Mouse (Mus musculus): Measurements from ENCODE around the gene BC017158. TPM values are rescaled to one million over a fixed set of nuclear protein-coding genes. Genes with fewer than 3 reads are reported as not detected.

Gene BC017158
- polyA plus RNA-seq, 1 experiment, result 54.1 TPM

DNA sequence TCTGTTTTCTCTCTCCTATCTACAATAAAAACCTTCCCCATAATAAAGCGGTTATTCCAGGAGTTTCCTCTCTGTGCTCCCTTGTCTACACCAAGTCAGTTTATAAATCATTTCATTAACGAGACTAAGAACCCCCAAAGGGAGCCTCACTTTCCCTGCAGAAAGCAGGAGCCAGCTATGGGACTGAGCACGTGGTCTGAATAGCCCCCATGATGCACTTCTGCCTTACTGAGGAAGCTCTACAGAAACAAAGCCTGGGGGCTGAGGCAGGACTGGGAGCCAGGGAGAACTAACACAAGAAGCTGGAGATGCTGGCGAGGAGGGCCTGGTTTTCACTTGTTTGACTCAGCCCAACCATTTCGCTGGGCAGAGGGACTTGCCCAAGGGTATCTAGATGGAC lies 13.9 kb downstream of the BC017158 start:
- no peak for DNase-seq
- Histone ChIP-seq H3K27me3 (ENCODE audit: control insufficient read depth, insufficient read depth, low read length) (no peaks in the 10 kb centered on the region), H3K4me3 (ENCODE audit: control insufficient read depth, insufficient read depth, low read length) (no peak overlapping the region), H3K4me1 (replicated peaks; ENCODE audit: control insufficient read depth, insufficient read depth, low read length) (no peaks in the 10 kb centered on the region), H3K27ac (ENCODE audit: control insufficient read depth, insufficient read depth, low read length) (no peak overlapping the region), H3K36me3 (ENCODE audit: control insufficient read depth, insufficient read depth, low read length) (peaks cover 6% of the 10 kb centered on the region)
- 97% methylated on average over 5 of the region's 5 CpGs for WGBS
- no peak for TF ChIP-seq CTCF (IDR thresholded peaks at IDR 0.05; ENCODE audit: borderline replicate concordance, control insufficient read depth, extremely low read depth, insufficient read depth, low read length, poor library complexity)
- no peak for TF ChIP-seq POLR2A (IDR thresholded peaks at IDR 0.05; ENCODE audit: control insufficient read depth, extremely low read depth, insufficient read depth, low read length, poor library complexity)

DNA sequence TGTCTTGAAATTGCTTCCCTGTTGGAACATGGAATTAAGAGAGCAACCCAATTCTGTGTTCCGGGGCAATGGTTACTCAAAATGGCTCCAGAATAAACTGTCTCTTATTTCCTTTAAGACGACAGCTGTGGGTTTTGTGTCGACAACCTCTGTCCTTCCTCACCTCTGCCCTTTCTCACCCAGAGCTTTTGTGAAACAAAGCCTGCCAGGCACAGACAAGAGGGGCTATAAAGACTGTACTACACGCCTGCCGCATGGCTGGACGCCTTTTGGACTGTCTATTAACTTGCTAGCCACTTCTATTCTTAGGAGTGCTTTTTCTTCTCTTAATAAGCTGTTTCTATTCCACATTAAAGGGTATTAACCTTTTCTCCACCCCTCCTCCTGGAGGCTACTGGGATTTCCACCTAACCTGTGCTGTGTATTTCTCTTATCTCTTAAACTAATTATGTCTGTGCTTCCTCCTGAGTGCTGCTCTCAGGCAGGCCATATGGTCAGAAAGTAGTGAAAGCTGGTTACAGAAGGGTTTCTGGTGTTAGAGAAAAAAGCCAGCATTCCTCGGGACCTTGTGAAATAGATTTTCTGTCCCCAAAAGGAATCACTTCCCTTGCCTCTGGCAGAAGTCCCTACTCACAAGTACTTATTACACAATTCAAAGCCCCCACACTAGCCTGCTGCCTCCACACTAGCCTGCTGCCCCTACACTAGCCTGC lies 15.3 kb downstream of the BC017158 start:
- TF ChIP-seq POLR2A (IDR thresholded peaks at IDR 0.05; ENCODE audit: control insufficient read depth, extremely low read depth, insufficient read depth, low read length, poor library complexity) (no peak), CTCF (IDR thresholded peaks at IDR 0.05; ENCODE audit: borderline replicate concordance, control insufficient read depth, extremely low read depth, insufficient read depth, low read length, poor library complexity) (no peak)
- H3K27me3 ChIP-seq (ENCODE audit: control insufficient read depth, insufficient read depth, low read length), result no peaks in the 10 kb centered on the region
- H3K27ac ChIP-seq (ENCODE audit: control insufficient read depth, insufficient read depth, low read length), result no peak overlapping the region
- 94% methylated on average over 7 of the region's 7 CpGs for WGBS
- H3K4me3 ChIP-seq (ENCODE audit: control insufficient read depth, insufficient read depth, low read length), result no peak overlapping the region
- no peak for DNase-seq
- no peaks in the 10 kb centered on the region for H3K4me1 ChIP-seq (replicated peaks; ENCODE audit: control insufficient read depth, insufficient read depth, low read length)
- peaks cover under 1% of the 10 kb centered on the region for H3K36me3 ChIP-seq (ENCODE audit: control insufficient read depth, insufficient read depth, low read length)

GRCm38 (mm10) chr7:128281765-128282164 lies 16.2 kb downstream of the BC017158 start:
- WGBS, result 96% methylated on average over 11 of the region's 11 CpGs
- Histone ChIP-seq H3K27ac (ENCODE audit: control insufficient read depth, insufficient read depth, low read length) (no peak overlapping the region), H3K27me3 (ENCODE audit: control insufficient read depth, insufficient read depth, low read length) (no peaks in the 10 kb centered on the region), H3K4me1 (replicated peaks; ENCODE audit: control insufficient read depth, insufficient read depth, low read length) (no peaks in the 10 kb centered on the region), H3K4me3 (ENCODE audit: control insufficient read depth, insufficient read depth, low read length) (no peak overlapping the region), H3K36me3 (ENCODE audit: control insufficient read depth, insufficient read depth, low read length) (no peaks in the 10 kb centered on the region; the same call in none of the 2 replicates)
- DNase-seq, result no peak
- TF ChIP-seq CTCF (IDR thresholded peaks at IDR 0.05; ENCODE audit: borderline replicate concordance, control insufficient read depth, extremely low read depth, insufficient read depth, low read length, poor library complexity), result no peak
- TF ChIP-seq POLR2A (IDR thresholded peaks at IDR 0.05; ENCODE audit: control insufficient read depth, extremely low read depth, insufficient read depth, low read length, poor library complexity), result no peak

- Histone ChIP-seq H3K4me1 (replicated peaks; ENCODE audit: control insufficient read depth, insufficient read depth, low read length) (no peaks in the 10 kb centered on the region), H3K4me3 (ENCODE audit: control insufficient read depth, insufficient read depth, low read length) (no peak overlapping the region), H3K27me3 (ENCODE audit: control insufficient read depth, insufficient read depth, low read length) (no peaks in the 10 kb centered on the region), H3K36me3 (ENCODE audit: control insufficient read depth, insufficient read depth, low read length) (peaks cover 5% of the 10 kb centered on the region), H3K27ac (ENCODE audit: control insufficient read depth, insufficient read depth, low read length) (no peak overlapping the region)
- 97% methylated on average over 4 of the region's 4 CpGs for WGBS
- TF ChIP-seq CTCF (IDR thresholded peaks at IDR 0.05; ENCODE audit: borderline replicate concordance, control insufficient read depth, extremely low read depth, insufficient read depth, low read length, poor library complexity), result no peak
- TF ChIP-seq POLR2A (IDR thresholded peaks at IDR 0.05; ENCODE audit: control insufficient read depth, extremely low read depth, insufficient read depth, low read length, poor library complexity), result no peak
- no peak for DNase-seq
Observed at GRCm38 (mm10) chr7:128279750-128280149, 18.2 kb downstream of the BC017158 start.

DNA sequence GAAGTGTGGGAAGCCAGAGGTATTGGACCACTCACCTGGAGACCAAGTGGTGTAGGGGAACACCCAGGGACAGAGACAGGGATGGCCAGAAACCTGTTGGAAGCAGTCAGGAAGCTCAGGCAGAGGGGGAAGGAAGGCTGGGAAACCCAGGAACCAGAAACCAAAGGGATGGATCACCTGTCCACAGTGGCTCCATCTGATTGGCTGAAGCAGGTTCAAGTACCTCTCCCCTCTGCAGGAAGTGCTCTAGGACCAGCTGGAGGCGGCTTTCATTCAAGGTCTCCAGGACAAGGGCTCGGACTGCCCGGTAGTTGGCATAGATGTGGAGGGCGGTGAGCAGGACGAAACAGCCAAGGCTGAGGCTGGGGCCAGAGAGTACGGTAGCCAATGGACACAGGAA lies 21.9 kb downstream of the BC017158 start:
- Histone ChIP-seq H3K27ac (ENCODE audit: control insufficient read depth, insufficient read depth, low read length) (no peak overlapping the region), H3K4me3 (ENCODE audit: control insufficient read depth, insufficient read depth, low read length) (no peak overlapping the region), H3K27me3 (ENCODE audit: control insufficient read depth, insufficient read depth, low read length) (no peaks in the 10 kb centered on the region), H3K36me3 (ENCODE audit: control insufficient read depth, insufficient read depth, low read length) (peaks cover 8% of the 10 kb centered on the region), H3K4me1 (replicated peaks; ENCODE audit: control insufficient read depth, insufficient read depth, low read length) (no peaks in the 10 kb centered on the region)
- no peak for TF ChIP-seq POLR2A (IDR thresholded peaks at IDR 0.05; ENCODE audit: control insufficient read depth, extremely low read depth, insufficient read depth, low read length, poor library complexity)
- WGBS, result 94% methylated on average over 6 of the region's 6 CpGs
- DNase-seq, result no peak

GRCm38 (mm10) chr7:128271496-128271895 lies 26.5 kb downstream of the BC017158 start:
- Histone ChIP-seq H3K27ac (ENCODE audit: control insufficient read depth, insufficient read depth, low read length) (no peak overlapping the region), H3K27me3 (ENCODE audit: control insufficient read depth, insufficient read depth, low read length) (no peaks in the 10 kb centered on the region), H3K4me3 (ENCODE audit: control insufficient read depth, insufficient read depth, low read length) (no peak overlapping the region), H3K36me3 (ENCODE audit: control insufficient read depth, insufficient read depth, low read length) (peaks cover 8% of the 10 kb centered on the region), H3K4me1 (replicated peaks; ENCODE audit: control insufficient read depth, insufficient read depth, low read length) (no peaks in the 10 kb centered on the region)
- no peak for DNase-seq
- TF ChIP-seq POLR2A (IDR thresholded peaks at IDR 0.05; ENCODE audit: control insufficient read depth, extremely low read depth, insufficient read depth, low read length, poor library complexity), result no peak
- no peak for TF ChIP-seq CTCF (IDR thresholded peaks at IDR 0.05; ENCODE audit: borderline replicate concordance, control insufficient read depth, extremely low read depth, insufficient read depth, low read length, poor library complexity)
- WGBS, result 95% methylated on average over 9 of the region's 9 CpGs

DNA sequence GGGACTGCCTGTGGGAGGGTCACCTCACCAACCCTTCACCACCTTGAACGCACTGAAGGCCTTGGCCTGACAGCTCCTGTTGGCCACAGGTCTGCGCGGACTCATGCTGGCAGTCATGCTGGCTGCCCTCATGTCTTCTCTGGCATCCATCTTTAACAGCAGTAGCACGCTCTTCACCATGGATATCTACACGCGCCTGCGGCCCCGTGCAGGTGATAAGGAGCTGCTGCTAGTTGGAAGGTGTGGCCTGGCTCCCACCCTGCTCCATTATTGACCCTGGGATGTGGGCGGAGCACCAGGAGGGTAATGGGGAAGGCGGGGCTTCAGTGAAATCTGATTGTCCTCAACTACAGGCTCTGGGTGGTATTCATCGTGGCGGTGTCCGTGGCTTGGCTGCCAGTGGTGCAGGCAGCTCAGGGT lies 27.5 kb downstream of the BC017158 start:
- Histone ChIP-seq H3K4me3 (ENCODE audit: control insufficient read depth, insufficient read depth, low read length) (no peak overlapping the region), H3K27ac (ENCODE audit: control insufficient read depth, insufficient read depth, low read length) (no peak overlapping the region), H3K36me3 (ENCODE audit: control insufficient read depth, insufficient read depth, low read length) (peaks cover 4% of the 10 kb centered on the region), H3K27me3 (ENCODE audit: control insufficient read depth, insufficient read depth, low read length) (no peaks in the 10 kb centered on the region), H3K4me1 (replicated peaks; ENCODE audit: control insufficient read depth, insufficient read depth, low read length) (no peaks in the 10 kb centered on the region)
- TF ChIP-seq POLR2A (IDR thresholded peaks at IDR 0.05; ENCODE audit: control insufficient read depth, extremely low read depth, insufficient read depth, low read length, poor library complexity), result no peak
- no peak for TF ChIP-seq CTCF (IDR thresholded peaks at IDR 0.05; ENCODE audit: borderline replicate concordance, control insufficient read depth, extremely low read depth, insufficient read depth, low read length, poor library complexity)
- no peak for DNase-seq
- WGBS, result 85% methylated on average over 13 of the region's 13 CpGs
